Mouse (Mus musculus) neural tube, embryonic 11.5 days (tissue): ENCODE data around the gene Hck. TPM values are rescaled to one million over a fixed set of nuclear protein-coding genes. Genes with fewer than 3 reads are reported as not detected.

ENCODE experiments used
- ATAC-seq: fragments of 200-750 bp; cut with Nextera tagmentation; 2 replicates; pipeline ENCODE4 v1.8.0; 2017; ENCODE audit warnings: moderate number of reproducible peaks, mild to moderate bottlenecking, moderate TSS enrichment, moderate library complexity; ENCODE audit not compliant: insufficient read depth, low FRiP score, low TSS enrichment
- DNase-seq: peaks from one replicate; pipeline ENCODE4 v3.0.0-alpha.2; 2015; ENCODE audit warnings: low spot score
- H3K27ac ChIP-seq: fragments of 300-500 bp; sonication (generic); 2 replicates; pipeline ENCODE4 v1.5.1; 2014; ENCODE audit warnings: low read depth, mild to moderate bottlenecking, low read length
- H3K27me3 ChIP-seq: fragments of 300-500 bp; sonication (generic); 2 replicates; pipeline ENCODE4 v1.6.1; 2014; ENCODE audit warnings: mild to moderate bottlenecking, low read length, mixed read lengths; ENCODE audit not compliant: control insufficient read depth, insufficient read depth
- H3K36me3 ChIP-seq: fragments of 300-500 bp; sonication (generic); 2 replicates; pipeline ENCODE4 v1.6.1; 2014; ENCODE audit warnings: mild to moderate bottlenecking, low read length, moderate library complexity, mixed read lengths; ENCODE audit not compliant: control insufficient read depth, insufficient read depth
- H3K4me1 ChIP-seq: fragments of 300-500 bp; sonication (generic); 2 replicates; pipeline ENCODE4 v1.6.1; 2014; ENCODE audit warnings: low read length, mixed read lengths; ENCODE audit not compliant: control insufficient read depth, insufficient read depth
- H3K4me2 ChIP-seq: fragments of 300-500 bp; sonication (generic); 2 replicates; pipeline ENCODE4 v1.6.1; 2014; ENCODE audit warnings: low read depth, mild to moderate bottlenecking, moderate library complexity
- H3K4me3 ChIP-seq: fragments of 300-500 bp; sonication (generic); 2 replicates; pipeline ENCODE4 v1.5.1; 2014; ENCODE audit warnings: low read depth, low read length
- H3K9ac ChIP-seq: fragments of 300-500 bp; sonication (generic); 2 replicates; pipeline ENCODE4 v1.6.1; 2014; ENCODE audit warnings: mild to moderate bottlenecking, low read length
- H3K9me3 ChIP-seq: fragments of 300-500 bp; sonication (generic); 2 replicates; pipeline ENCODE4 v1.6.1; 2016; ENCODE audit warnings: low read length; ENCODE audit not compliant: control insufficient read depth
- WGBS: fragments of 180-500 bp; shearing (Covaris S2); extraction: QIAGEN DNeasy Blood & Tissue Kit; methylation state at CpG from one replicate; pipeline ENCODE4 v1.1.7; 2014; 5-methylcytosine and 5-hydroxymethylcytosine counted together
- polyA plus RNA-seq: library from polyadenylated mRNA; unstranded; fragments of >200 nt; fragmentation: Nextera tagmentation; extraction: Ambion mirVana; gene quantifications from 2 replicates; pipeline ENCODE4 v1.2.1, GENCODE M21; 2014

Hck gene
- polyA plus RNA-seq, 1 experiment from 2014 or later = 1.8 TPM

DNA sequence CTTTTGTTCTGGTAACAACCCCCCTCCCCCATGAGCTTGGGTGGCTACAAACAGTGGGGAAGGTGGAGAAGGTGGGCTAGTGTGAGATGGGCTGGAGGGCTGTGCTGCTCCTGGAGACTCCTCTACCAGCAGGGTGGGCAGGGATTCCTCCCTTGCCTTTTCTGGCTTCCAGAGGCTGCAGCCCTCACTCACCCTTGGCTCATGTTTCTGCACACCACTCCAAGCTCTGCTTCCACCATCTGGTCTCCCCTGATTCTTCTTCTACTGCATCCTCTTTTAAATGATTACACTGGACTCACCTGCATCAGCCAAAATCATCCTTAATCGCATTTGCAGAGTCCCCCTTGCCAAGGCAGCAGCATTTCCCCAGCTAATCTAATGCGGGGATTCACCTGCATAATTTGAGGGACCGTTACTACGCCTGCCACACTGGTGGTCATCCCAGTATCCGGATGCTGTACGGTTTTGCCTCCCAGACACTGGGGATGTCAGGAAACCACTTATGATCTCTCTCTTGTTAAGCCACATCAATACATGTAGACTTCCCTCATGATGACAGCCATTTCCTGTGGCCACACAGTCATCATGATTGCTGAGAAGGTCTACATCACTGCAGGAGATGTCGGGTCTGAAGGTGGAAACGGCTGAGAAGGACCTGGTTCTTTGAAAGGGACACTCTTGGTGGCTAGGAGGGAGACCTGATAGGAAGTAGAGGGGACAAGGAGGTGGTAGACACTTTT lies 43.8 kb downstream of the Hck start:
- DNase-seq (no peak), ATAC-seq (no peak)
- Histone ChIP-seq H3K4me3 (no peak overlapping the region), H3K27me3 (no peaks in the 10 kb centered on the region), H3K27ac (no peak overlapping the region), H3K4me2 (no peak overlapping the region), H3K9me3 (no peaks in the 10 kb centered on the region), H3K36me3 (no peaks in the 10 kb centered on the region), H3K4me1 (no peaks in the 10 kb centered on the region), H3K9ac (no peak overlapping the region)
- WGBS = 81% methylated on average over 8 of the region's 8 CpGs

DNA sequence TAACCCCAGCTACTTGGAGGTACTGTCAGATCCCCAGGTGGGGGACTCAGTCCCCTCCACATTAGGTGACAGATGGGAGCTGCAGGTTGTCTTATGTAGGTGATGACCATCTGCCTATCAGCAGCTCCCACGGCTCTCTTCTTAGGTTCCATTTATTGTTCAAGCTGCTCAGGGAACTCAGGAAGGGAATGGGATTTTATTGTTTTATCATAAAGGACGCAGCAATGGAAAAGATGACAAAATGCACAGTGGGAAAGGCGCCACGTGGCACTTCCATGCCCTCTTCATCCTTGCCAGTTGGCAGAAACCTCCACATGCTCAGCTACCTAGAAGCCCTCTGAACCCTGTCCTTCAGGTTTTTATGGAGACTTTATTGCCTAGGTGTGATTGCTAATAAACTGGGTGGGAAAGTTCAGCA lies 44.8 kb downstream of the Hck start:
- Histone ChIP-seq H3K36me3 (no peaks in the 10 kb centered on the region), H3K27ac (no peak overlapping the region), H3K4me3 (no peak overlapping the region), H3K27me3 (no peaks in the 10 kb centered on the region), H3K4me1 (no peaks in the 10 kb centered on the region), H3K9ac (no peak overlapping the region), H3K9me3 (no peaks in the 10 kb centered on the region), H3K4me2 (no peak overlapping the region)
- no peak for ATAC-seq
- no peak for DNase-seq
- WGBS = 68% methylated on average over 4 of the region's 4 CpGs

DNA sequence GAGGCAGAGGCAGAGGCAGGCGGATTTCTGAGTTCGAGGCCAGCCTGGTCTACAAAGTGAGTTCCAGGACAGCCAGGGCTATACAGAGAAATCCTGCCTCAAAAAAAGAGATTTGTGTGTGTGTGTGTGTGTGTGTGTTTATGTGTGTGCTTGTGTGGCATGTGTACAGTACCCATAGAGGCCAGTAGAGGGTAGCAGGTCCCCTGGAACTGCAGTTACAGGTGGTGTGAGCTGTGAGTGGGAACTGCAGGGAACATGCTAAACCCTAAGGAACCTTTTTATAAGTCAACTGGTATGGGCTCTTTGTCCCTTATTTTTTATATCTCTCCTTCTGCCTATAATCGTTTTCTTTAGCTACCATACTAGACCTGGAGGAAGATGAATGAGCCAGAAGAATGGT lies 49.0 kb downstream of the Hck start:
- no peaks in the 10 kb centered on the region for H3K27me3 ChIP-seq
- WGBS = 78% methylated on average over 2 of the region's 3 CpGs
- ATAC-seq (no peak), DNase-seq (no peak)
- no peaks in the 10 kb centered on the region for H3K9me3 ChIP-seq
- no peak overlapping the region for H3K9ac ChIP-seq
- no peaks in the 10 kb centered on the region for H3K36me3 ChIP-seq
- peaks cover 5% of the 10 kb centered on the region; the same call in 1 of the 2 replicates for H3K4me1 ChIP-seq
- H3K27ac ChIP-seq = no peak overlapping the region
- no peak overlapping the region for H3K4me2 ChIP-seq
- H3K4me3 ChIP-seq = no peak overlapping the region

DNA sequence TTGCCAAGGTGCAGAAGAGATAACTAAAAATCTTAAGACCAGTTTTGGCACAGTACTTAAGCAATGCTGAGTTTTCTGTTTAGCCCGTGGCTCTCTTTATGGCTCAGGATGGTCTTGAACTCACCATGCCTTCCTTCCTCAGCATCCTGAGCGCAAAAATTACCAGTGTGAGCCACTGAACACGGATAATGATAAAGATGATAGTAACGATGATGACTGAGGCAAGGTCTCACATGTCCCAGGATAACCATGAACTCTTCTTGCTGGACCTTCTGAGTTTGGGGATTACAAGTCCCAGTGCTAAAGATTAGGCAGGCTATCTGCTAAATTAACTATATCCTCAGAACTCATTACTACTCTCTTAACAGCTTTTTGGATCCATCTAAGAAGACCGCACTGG lies 51.9 kb downstream of the Hck start:
- DNase-seq (no peak), ATAC-seq (no peak)
- Histone ChIP-seq H3K9ac (no peak overlapping the region), H3K4me2 (no peak overlapping the region), H3K4me3 (no peak overlapping the region), H3K36me3 (no peaks in the 10 kb centered on the region), H3K27me3 (no peaks in the 10 kb centered on the region), H3K4me1 (peaks cover 5% of the 10 kb centered on the region; the same call in 1 of the 2 replicates), H3K9me3 (no peaks in the 10 kb centered on the region), H3K27ac (no peak overlapping the region)
- WGBS = 84% methylated on average over 5 of the region's 5 CpGs

DNA sequence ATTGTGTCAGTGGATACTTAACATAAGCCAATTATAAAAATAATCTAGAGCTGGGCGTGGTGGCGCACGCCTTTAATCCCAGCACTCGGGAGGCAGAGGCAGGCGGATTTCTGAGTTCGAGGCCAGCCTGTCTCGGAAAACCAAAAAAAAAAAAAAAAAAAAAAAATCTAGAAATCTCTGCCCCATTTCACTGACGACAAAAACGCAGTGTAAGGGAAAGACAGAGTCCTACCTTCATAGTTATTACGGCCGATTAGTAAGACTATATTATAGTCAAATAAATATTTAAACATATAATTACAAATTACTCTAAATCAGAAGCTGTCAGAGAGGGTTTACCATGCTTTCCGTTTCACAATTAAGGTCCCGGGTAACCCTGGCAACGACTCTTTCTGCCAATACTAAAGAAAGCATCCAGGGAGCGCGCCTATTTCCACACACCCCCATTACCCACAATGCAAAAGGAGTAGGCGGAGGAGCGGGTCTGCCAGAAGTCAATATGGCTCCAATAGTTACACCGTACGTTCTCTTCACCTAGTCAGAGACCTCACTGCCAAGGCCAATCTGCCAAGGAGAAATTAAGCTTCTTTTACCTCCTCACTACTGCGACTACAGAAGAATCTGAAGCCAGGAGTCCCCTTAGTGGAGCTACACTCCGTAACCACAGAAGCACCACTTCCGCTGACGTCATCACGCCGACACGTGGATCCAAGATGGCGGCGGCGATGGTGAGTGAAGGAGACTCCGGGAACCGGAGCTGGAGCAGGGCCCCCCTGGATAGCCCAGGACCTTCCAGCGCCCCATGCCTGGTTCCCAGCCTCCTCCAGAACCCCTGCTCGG lies 52.8 kb downstream of the Hck start, which contains the start of gene Tm9sf4:
Gene Tm9sf4 (plus strand): TSS at position 460 of the 840 bp plus-strand sequence.
- H3K9me3 ChIP-seq = no peaks in the 10 kb centered on the region
- H3K4me2 ChIP-seq = peak within 1 kb of the TSS; percentile 90
- ATAC-seq (peak; percentile 91), DNase-seq (peak; percentile 92)
- no peaks in the 10 kb centered on the region for H3K36me3 ChIP-seq
- H3K4me3 ChIP-seq = peak within 1 kb of the TSS; percentile 88
- WGBS = 12% methylated on average over 34 of the region's 34 CpGs
- peak within 1 kb of the TSS; percentile 86 for H3K27ac ChIP-seq
- peak within 1 kb of the TSS; percentile 75 for H3K9ac ChIP-seq
- peaks cover 5% of the 10 kb centered on the region; the same call in 1 of the 2 replicates for H3K4me1 ChIP-seq
- H3K27me3 ChIP-seq = no peaks in the 10 kb centered on the region

DNA sequence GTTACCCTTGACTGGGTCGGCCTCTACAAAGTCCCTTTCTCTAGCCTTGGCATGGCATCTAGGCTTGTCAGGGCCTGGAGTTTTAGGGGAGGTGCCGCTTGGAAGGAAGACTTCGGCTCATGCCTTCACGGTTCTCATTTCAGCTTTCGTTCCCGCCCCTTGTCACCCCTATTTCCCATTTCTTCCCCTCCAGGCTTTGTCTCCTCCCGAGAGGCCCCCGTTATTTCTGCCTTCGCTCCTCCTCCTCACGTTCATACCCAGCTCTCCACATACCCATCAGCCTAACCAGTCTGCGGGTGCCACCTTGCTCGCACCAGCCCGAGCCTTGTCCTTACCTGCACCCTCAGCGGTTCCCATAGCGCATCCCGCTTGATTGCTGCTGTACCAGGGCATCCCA lies 53.4 kb downstream of the Hck start:
- peaks cover 5% of the 10 kb centered on the region; the same call in 1 of the 2 replicates for H3K4me1 ChIP-seq
- H3K27me3 ChIP-seq = no peaks in the 10 kb centered on the region
- under 1% methylated on average over 16 of the region's 16 CpGs for WGBS
- peak overlapping the region; percentile 86 for H3K27ac ChIP-seq
- peak overlapping the region; percentile 75 for H3K9ac ChIP-seq
- H3K9me3 ChIP-seq = no peaks in the 10 kb centered on the region
- DNase-seq = no peak
- H3K4me2 ChIP-seq = peak overlapping the region; percentile 90
- H3K4me3 ChIP-seq = peak overlapping the region; percentile 88
- no peaks in the 10 kb centered on the region for H3K36me3 ChIP-seq
- peak; percentile 53 for ATAC-seq

DNA sequence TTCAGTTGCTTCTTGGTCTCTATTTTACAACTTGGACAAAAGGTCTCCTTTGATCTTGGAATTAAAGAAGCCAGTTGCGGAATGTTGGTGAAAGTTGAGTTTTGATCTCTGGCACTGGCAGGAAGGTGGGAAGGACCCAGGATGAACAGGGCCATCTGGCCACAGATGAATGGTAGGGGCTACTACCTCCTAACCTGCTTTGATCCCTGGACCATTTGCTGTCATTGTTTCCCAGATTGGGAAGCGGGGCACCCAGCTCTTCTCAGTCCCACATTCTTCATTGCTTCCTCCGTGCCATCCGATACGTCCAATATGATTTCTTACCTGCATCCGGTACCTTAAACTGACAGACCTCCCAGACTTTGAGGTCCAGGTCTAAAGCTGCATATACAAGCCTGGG lies 58.9 kb downstream of the Hck start:
- WGBS = 33% methylated on average over 6 of the region's 6 CpGs
- ATAC-seq = no peak
- Histone ChIP-seq H3K27ac (no peak overlapping the region), H3K4me3 (no peak overlapping the region), H3K4me1 (peaks cover 5% of the 10 kb centered on the region; the same call in 1 of the 2 replicates), H3K9me3 (no peaks in the 10 kb centered on the region), H3K4me2 (no peak overlapping the region), H3K36me3 (no peaks in the 10 kb centered on the region), H3K9ac (no peak overlapping the region), H3K27me3 (no peaks in the 10 kb centered on the region)
- no peak for DNase-seq

DNA sequence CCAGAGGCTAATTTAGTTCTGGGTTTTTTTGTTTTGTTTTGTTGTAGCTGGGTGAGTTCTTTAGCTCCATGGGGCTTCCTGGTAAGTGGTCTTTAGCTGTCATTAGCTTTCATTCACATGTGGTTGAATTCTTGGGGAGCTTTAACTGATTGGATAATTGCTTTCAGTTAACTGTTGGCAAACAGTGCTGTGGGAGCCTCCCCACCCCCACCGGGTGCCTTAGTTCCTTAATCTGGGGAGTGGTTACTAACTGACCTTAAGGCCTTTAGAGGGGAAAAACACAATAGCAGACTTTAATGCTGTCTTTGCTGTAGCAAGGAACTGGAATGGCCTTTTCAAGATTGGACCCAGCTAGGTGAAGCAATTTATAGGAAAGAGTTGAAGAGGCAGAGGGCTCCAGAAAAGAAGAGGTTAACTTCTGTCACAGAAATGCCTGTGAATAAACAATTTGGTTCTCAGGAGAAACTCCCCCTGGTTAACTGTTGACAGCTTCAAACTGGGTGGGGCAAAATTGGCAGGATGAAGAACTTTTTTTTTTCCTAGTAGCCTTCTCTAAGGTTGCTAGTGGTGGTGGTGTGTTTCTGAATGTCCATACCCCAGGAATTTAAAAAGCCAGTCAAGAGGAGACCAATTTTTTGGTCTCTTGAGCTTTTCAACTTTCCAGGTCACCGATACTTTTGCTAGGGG lies 60.0 kb downstream of the Hck start:
- H3K4me3 ChIP-seq = no peak overlapping the region
- H3K9ac ChIP-seq = no peak overlapping the region
- H3K4me1 ChIP-seq = peaks cover 3% of the 10 kb centered on the region; the same call in 1 of the 2 replicates
- ATAC-seq (no peak), DNase-seq (no peak)
- no peaks in the 10 kb centered on the region for H3K27me3 ChIP-seq
- H3K27ac ChIP-seq = no peak overlapping the region
- no peaks in the 10 kb centered on the region for H3K9me3 ChIP-seq
- WGBS = 21% methylated on average over 2 of the region's 2 CpGs
- H3K36me3 ChIP-seq = no peaks in the 10 kb centered on the region
- no peak overlapping the region for H3K4me2 ChIP-seq
